Mouse (Mus musculus): ENCODE measurements around the gene Ctsz. TPM values are rescaled to one million over a fixed set of nuclear protein-coding genes. Genes with fewer than 3 reads are reported as not detected.

Ctsz gene
- total RNA-seq, 2 experiments from 2014 or later: 21.2 to 37.0 TPM

GRCm38 (mm10) chr2:174441898-174442297 lies 3.1 kb upstream of the Ctsz start:
- no peak for DNase-seq

- DNase-seq: no peak
Observed at GRCm38 (mm10) chr2:174439961-174440360, 1.1 kb upstream of the Ctsz start.

- no peak for DNase-seq
Observed at GRCm38 (mm10) chr2:174439450-174439838, 605 bp upstream of the Ctsz start.

GRCm38 (mm10) chr2:174438181-174438580 lies 658 bp downstream of the Ctsz start:
- DNase-seq: no peak

GRCm38 (mm10) chr2:174437697-174437982 lies 1.2 kb downstream of the Ctsz start:
- no peak for DNase-seq

GRCm38 (mm10) chr2:174436916-174437696 lies 1.7 kb downstream of the Ctsz start:
- DNase-seq: no peak

- no peak for DNase-seq
Observed at GRCm38 (mm10) chr2:174436076-174436701, 2.6 kb downstream of the Ctsz start.

GRCm38 (mm10) chr2:174434943-174435342 lies 3.9 kb downstream of the Ctsz start:
- no peak for DNase-seq

GRCm38 (mm10) chr2:174428996-174429591 lies 9.7 kb downstream of the Ctsz start:
- no peak for DNase-seq

- no peak for DNase-seq
Observed at GRCm38 (mm10) chr2:174428076-174428835, 10.6 kb downstream of the Ctsz start.

GRCm38 (mm10) chr2:174426856-174427255 lies 12.0 kb downstream of the Ctsz start:
- DNase-seq: no peak

- no peak for DNase-seq
Observed at GRCm38 (mm10) chr2:174424301-174425085, 14.3 kb downstream of the Ctsz start.

GRCm38 (mm10) chr2:174421107-174421506 lies 17.7 kb downstream of the Ctsz start:
- DNase-seq: no peak

GRCm38 (mm10) chr2:174415731-174416310 lies 23.0 kb downstream of the Ctsz start, which contains the start of gene Nelfcd:
Gene Nelfcd, plus strand, starts transcription at chr2:174415804.
- peak; percentile 88 for DNase-seq

- no peak for DNase-seq
Observed at GRCm38 (mm10) chr2:174415001-174415730, 23.7 kb downstream of the Ctsz start.

GRCm38 (mm10) chr2:174413127-174413526 lies 25.7 kb downstream of the Ctsz start:
- no peak for DNase-seq

GRCm38 (mm10) chr2:174410222-174410621 lies 28.6 kb downstream of the Ctsz start:
- no peak for DNase-seq

- no peak for DNase-seq
Observed at GRCm38 (mm10) chr2:174400396-174400795, 38.4 kb downstream of the Ctsz start.

- DNase-seq: no peak
Observed at GRCm38 (mm10) chr2:174397881-174398280, 41.0 kb downstream of the Ctsz start.

- no peak for DNase-seq
Observed at GRCm38 (mm10) chr2:174397065-174397464, 41.8 kb downstream of the Ctsz start.

- no peak for DNase-seq
Observed at GRCm38 (mm10) chr2:174396643-174397042, 42.2 kb downstream of the Ctsz start.
